Mouse (Mus musculus): ENCODE results near the gene Dap3.
"Not testable (repeated sequence)": the region's sequence is repeated elsewhere in the genome, so short reads cannot be mapped to it uniquely, and the experiment has no call there.

The Dap3 gene

DNA sequence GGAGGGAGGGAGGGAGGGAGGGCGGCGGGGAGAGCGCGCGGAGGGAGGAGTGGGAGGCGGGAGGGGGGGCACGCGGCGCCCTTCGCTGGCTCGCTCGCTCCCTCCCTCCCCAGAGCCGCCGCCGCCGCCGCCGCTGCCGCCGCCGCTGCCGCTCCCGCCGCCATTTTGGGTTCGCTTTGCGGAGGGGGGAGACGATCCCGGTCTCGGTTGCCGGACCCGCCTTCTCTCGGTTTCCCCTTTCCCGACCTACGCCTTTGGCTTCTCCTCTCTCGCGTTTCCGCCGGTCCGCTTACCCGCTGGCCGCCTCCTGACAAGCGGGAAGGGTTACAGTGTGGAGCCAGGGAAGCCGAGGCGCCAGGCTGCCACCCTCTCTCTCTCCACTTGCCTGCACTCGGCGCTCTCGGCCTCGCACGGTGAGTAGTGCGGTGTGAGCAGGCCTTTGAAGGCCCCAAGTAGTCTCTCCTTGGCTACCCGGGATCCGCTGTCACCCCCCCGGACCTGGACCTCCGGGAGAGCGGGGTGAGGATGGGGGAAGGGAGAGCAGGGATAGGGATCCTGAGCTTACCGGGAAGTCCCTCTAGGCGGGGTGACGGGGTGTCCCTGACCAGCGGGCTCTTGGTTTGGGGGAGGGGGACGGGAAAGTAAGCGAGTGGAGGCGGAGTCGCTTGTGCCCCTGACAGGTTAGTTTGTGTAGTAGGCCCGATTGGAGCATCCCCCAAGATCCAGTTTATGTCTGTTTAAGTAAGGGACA, at the start of gene Dap3, which contains the start of gene Ash1l:
TSS of gene Dap3 (minus strand) at position 606 of the 751 bp plus-strand sequence.
TSS of gene Ash1l (plus strand) at position 47 of the 751 bp plus-strand sequence.
- DNase-seq (ENCODE audit: low spot score), result peak; percentile 69

DNA sequence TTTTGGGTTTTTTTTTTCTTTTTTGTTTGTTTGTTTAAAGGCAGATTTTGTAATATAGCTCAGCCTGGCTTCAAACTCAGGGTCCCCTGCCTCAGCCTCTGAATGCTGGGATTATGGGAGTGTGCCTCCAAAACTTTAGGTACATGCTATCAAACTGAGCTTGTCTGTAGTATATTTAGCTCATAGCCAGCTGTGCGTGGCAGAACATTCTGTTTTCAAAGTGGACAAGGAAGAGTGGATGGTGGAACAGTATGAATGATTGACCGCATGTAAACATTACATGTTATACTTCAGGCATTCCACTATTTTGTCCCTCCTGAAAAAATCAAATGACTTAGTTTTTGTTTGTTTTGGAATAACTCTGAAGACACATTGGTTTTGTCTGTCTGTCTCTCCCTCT, 41.8 kb upstream of the Dap3 start:
- DNase-seq (ENCODE audit: low spot score), result no peak

DNA sequence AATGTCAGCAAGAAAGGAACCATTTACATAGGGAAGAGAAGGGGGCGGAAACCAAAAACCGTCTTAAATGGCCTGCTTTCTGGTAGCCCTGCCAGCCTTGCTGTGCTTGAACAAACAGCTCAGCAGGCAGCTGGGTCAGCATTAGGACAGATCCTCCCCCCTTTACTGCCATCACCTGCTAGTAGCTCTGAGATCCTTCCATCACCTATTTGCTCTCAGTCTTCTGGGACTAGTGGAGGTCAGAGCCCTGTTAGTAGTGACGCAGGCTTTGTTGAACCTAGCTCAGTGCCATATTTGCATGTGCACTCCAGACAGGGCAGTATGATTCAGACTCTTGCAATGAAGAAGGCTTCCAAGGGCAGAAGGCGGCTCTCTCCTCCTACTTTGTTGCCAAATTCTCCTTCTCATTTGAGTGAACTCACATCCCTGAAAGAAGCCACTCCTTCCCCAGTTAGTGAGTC, 33.0 kb upstream of the Dap3 start:
- DNase-seq (ENCODE audit: low spot score), result no peak

DNA sequence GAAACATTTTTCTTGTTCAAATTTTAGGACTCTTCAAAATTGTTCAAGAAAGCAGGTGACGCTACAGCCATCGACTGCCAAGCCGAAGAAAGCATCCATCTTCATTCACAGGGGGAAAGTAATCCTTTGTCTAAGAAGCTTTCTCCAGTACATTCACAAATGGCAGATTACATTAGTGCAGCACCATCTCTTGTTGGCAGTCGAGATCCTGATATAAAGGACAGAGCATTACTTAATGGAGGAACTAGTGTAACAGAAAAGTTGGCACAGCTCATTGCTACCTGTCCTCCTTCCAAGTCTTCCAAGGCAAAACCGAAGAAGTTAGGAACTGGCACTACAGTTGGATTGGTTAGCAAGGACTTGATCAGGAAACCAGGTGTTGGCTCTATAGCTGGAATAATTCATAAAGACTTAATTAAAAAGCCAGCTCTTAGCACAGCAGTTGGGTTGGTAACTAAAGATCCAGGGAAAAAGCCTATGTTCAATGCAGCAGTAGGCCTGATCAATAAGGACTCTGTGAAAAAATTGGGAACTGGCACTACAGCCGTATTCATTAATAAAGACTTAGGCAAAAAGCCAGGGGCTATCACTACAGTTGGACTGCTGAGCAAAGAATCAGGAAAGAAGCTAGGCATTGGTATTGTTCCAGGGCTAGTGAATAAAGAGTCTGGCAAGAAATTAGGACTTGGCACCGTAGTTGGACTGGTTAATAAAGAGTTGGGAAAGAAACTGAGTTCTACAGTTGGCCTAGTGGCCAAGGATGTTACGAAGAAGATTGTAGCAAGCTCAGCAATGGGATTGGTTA, 30.4 kb upstream of the Dap3 start:
- no peak for DNase-seq (ENCODE audit: low spot score)

DNA sequence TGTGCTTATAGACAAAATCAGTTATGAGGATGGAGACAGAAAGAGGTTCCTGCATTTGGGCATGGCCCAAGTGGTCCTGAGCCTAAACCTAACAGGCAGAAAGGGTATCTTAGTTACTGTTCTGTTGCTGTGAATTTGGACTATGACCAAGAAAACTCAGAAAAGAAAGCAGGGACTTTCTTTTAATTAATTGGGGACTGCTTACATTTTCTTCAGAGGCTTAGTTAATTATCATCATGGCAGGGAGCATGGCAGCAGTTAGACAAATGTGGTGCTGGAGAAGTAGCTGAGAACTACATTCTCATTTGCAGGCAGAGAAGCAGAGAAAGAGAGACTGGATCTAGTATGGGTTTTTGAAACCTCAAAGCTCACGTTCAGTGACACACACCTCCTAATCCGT, 24.0 kb upstream of the Dap3 start:
- DNase-seq (ENCODE audit: low spot score), result no peak

DNA sequence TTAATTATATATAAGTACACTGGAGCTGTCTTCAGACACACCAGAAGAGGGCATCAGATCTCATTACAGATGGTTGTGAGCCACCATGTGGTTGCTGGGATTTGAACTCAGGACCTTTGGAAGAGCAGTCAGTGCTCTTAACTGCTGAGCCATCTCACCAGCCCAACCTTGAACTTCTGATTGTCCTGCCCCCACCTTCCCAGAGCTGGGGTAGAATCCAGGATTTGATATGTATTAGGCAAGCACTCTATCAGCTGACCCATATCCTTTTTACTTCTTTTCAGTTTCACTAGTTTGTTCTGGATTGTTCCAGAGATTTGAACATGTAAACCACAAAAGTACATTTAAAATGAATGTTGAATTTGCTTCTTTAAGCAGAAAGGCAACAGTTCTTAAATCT, 12.2 kb upstream of the Dap3 start:
- DNase-seq (ENCODE audit: low spot score), result not testable (repeated sequence)

DNA sequence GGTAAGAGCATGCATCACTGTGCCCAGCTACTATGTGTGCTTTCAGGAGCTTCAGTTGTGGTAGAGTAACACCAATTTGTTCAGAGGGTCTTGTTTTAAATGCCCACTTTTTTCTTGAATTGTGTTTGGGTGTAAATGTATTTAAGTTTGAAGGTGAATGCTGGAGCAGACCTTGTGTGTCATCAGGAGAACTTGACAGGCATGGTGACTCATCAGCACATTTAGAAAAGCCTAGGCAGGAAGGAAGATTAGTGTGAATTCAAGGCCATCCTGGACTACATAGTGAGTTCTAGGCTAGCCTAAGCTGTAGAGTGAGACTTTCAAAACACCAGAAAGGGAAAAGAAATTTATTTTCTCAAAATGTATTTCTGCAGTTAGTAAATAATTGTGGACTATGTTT, 2.8 kb upstream of the Dap3 start:
- DNase-seq (ENCODE audit: low spot score), result no peak

DNA sequence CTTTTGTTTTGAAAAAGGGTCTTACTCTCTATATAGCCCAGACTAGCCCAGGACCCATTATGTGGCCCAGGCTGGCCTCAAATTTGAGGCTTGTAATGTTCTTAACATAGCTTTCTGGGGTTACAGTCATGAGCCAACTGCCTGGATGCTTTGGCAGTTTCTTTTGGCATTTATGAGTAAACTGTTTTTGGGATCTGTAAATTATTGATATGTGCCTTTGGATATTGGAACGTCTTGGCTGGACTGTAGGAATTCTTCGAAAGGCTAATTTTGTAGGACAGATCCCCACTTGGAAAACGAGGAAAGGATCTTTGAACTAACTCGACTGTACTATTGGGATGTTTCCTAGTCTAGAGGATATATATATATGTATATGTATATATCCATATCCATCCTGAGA, 2.3 kb upstream of the Dap3 start:
- no peak for DNase-seq (ENCODE audit: low spot score)

DNA sequence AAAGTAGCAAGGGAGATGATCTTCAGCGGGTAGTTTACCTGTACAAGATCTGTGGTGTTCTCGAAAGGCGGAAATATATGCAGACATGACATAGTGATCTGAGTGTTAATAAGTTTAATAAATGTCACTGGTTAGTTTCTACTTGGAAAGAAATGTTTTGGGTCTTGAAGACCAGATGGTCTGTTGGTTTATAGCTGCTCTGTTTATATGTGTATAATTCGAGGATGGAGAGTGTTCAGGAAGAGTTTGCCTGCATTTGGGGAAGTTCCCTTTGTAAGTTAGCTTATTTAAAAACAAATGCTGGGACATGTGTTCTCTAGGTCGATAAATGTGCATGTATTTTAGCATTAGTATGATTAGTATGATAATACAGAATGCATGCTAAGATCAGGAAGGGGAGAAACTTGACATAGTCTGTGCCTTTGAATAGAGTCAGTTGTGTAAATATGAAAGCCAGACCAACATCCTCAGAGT, 383 bp upstream of the Dap3 start:
- no peak for DNase-seq (ENCODE audit: low spot score)

DNA sequence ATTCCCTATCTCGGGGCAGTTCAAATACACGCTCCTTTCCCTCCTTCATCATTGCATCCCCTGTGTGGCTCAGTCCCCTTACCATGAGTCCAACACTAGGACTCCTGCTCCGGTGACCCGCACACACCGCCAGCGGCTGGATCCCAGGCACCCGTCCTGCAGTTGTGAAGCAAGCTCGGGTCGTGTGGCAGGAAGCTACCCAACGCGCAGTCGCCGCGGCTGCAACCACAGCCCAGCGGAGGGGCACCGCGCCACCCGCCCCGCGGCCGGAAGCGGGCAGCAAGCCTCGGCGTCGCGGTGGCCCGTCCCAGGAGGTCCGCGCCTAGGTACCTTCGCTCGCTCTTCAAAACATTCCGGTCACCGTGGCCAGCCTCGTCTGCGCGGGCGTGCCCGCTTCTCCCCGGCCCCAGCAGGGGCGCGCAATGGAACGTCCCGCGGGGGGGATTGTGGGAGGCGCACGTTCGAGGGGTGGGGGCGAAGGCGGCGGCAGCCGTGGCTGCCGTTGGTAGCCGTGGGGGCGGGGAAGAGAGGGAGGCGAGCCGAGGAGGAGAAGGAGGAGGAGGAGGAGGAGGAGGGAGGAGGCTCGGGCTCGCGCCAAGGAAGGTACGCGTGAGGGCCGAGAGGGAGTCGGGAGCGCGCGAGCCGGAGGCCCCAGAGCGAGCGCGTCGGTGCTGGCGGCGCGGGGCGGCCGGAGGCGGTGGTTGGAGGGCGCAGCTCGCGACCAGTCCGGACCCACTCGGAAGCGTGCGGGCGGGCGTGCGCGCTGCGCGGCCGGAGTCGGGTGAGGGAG, 1.0 kb downstream of the Dap3 start:
- DNase-seq (ENCODE audit: low spot score), result peak; percentile 84

DNA sequence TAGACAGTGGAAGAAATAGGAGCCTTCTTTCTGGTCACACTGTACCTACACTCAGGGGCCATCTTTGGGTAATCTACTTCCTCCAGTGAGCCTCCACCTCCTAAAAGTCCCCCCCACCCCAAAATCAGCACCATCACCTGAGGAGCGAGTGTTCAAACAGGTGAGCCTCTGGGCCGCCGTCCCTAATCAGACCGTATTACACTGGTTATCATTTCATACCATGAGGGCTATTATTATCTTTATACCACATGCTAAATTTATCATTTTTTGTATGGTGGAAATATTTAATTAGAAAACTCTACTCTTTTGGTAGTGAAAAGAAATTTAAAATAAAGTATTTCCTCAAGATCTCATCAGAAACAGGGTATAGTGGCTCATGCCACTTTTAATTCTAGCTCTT, 6.9 kb downstream of the Dap3 start:
- no peak for DNase-seq (ENCODE audit: low spot score)

DNA sequence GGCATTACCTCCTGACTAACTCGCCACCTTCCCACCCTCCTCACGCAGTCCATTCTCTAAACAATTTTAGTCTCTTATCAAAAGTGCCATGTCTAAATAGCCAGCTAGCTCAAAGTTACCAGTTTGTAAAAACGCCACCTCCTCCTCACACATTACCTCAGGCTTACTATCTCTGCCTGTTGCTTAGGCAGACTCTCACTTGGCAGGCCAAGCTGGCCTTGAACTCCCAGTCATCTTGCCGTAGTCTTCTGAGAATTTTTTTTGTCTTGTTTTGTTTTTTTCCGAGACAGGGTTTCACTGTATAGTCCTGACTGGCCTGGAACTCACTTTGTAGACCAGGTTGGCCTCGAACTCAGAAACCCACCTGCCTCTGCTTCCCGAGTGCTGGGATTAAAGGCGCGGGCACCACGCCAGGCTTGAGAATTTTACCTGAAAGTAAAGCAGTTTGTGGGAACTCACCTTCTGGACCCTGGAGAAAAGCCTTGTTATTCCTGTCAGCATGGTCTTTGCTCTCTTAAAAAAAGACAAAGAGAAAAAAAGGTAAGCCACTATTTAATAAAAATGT, 8.6 kb downstream of the Dap3 start:
- no peak for DNase-seq (ENCODE audit: low spot score)

DNA sequence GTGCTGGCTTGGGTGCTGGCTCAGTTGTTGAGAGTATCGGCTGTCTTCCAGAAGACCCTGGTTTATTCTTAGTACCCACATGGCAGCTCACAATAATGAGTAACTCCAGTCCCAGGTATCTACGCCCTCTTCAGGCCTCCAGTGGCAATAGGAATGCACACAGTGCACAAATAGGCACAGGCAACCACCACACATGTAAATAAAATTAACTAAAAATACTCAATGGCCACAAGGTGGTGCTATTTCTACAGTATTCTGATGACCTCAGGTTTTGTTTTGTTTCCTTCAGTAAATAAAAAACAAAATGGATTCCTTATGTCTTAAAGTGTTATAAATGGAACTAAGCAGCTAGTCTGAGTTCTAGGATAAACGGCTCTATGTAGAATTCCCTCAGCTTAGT, 11.2 kb downstream of the Dap3 start:
- DNase-seq (ENCODE audit: low spot score), result no peak

DNA sequence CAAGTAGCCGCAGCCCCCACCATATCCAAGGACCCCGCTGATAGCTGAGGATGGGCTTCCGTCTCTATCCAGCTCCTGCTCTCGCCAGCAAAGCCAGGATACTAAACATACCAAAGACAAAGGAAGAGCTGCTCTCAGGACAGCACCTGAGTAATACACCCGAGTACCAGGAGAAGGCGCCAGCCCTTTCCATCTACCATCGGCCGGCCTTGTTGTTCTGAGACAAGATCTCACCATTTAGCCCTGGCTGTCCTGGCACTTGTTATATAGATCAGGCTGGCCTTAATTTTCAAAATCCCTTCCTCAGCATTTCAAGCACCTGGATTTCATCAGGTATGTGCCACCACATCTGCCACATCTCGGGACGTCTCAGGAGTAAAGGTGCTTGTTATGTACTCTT, 11.9 kb downstream of the Dap3 start:
- no peak for DNase-seq (ENCODE audit: low spot score)

DNA sequence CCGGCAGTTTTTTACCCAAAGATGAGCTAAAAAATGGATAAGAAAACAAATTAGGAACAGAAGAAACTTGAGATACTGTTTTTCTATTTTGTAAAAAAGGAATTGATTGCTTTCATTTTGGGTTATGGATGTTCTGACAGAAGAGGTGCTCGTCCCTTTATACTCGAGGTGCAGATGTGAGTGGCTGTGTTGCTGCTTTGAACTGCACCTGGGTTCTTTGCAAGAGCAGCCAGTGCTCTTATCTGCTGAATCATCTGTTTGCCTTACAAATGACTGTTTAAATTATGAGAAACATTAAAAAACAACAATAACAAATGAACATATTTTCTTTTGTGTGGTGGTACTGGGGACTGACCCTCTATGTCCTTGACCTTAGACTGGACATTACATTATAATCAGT, 21.5 kb downstream of the Dap3 start:
- DNase-seq (ENCODE audit: low spot score), result no peak

DNA sequence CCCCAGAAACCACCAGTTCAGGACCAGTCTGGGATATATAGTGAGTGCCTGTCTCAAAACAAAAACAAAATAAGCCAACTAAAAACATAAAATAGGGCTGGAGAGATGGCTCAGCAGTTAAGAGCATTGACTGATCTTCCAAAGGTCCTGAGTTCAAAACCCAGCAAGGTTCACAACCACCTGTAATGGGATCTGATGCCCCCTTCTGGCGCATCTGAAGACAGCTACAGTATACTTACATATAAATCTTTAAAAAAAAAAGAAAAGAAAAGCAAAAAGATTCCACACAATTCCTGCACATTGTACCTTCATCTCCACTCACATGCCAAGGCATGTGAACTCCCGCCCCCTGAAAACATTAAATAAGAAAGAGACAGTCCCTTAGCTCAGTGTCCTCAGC, 25.3 kb downstream of the Dap3 start:
- DNase-seq (ENCODE audit: low spot score), result no peak

DNA sequence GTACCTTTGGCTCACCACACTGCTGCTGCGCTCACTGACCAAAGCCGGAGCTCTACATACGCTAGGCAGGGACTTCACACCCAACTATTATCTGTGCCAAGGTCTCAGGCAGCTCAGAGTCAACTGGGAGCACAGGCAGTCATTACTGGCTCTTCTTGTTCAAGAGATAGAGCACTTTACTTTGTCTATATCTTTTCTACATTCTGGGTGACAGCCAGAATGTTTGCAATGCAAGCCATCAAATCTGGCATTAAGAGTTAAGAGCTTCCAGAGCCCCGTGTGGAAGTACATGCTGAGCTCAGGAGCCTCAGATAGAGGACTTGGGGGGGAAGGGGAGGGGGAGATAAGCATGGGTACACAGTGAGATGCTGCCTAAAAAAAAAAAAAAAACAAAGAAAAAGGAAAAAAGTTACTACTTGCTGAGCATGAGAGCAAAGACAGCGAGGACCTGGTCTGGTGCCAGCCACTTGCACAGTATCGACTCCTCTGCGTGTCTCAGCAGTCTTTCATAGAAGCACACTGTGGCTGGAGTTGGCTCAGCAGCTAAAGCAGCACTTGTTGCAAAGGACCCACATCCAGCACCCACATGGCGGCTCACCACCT, 26.9 kb downstream of the Dap3 start:
- DNase-seq (ENCODE audit: low spot score), result no peak

DNA sequence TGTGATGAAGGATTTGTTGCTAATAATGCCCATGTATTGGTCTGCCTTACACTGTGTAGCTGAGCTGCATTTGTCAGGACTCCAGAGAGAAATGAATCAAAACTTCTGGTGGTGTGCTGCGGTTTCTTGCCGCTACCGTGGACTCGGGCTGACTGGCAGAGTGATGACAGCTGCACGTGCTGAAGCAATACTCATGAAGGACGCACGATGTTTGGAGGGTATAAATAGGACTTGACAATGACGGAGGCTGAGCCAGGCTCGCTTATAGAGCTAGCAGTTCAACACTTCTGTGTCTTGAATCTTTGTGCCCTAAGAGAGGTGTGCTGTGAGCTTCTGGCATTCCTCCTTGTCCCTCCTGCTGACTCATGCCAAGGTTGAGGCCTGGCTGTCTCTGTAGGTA, 29.6 kb downstream of the Dap3 start:
- no peak for DNase-seq (ENCODE audit: low spot score)

DNA sequence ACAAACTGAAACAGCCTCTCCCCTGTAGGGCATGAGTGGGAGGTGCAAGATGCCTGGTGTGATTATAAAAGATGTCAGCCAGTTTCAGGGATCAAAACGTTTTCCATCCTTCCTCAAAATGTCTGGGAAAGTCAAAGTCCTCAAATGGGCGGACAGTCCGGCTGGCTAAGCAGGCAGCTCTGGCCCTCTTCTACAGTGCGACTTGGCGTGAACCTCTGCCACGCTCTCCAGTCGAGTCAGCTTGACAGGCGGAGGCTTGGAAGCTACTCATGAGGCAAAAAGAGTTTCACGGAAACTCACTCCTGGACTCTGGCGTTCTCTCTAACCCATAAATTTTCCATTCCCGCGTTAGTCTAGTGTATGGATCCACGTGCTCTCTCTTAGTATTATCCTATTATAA, 32.0 kb downstream of the Dap3 start:
- no peak for DNase-seq (ENCODE audit: low spot score)

DNA sequence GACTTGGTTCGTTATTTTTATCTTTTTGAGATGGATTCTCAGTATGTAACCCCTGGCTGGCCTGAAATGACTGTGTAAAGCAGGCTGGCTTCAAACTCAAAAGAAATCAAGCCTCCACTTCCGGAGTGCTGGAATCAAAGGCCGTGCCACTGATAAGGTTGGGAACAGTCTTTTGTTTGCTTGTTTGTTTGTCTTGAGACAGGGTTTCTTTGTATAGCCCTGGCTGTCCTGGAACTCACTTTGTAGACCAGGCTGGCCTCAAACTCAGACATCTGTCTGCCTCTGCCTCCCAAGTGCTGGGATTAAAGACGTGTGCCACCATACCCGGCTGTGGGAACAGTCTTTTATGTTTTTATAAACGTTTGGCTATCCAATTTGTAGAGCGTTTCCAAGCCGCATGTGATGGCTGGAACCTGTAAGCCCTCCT, 36.6 kb downstream of the Dap3 start:
- no peak for DNase-seq (ENCODE audit: low spot score)

DNA sequence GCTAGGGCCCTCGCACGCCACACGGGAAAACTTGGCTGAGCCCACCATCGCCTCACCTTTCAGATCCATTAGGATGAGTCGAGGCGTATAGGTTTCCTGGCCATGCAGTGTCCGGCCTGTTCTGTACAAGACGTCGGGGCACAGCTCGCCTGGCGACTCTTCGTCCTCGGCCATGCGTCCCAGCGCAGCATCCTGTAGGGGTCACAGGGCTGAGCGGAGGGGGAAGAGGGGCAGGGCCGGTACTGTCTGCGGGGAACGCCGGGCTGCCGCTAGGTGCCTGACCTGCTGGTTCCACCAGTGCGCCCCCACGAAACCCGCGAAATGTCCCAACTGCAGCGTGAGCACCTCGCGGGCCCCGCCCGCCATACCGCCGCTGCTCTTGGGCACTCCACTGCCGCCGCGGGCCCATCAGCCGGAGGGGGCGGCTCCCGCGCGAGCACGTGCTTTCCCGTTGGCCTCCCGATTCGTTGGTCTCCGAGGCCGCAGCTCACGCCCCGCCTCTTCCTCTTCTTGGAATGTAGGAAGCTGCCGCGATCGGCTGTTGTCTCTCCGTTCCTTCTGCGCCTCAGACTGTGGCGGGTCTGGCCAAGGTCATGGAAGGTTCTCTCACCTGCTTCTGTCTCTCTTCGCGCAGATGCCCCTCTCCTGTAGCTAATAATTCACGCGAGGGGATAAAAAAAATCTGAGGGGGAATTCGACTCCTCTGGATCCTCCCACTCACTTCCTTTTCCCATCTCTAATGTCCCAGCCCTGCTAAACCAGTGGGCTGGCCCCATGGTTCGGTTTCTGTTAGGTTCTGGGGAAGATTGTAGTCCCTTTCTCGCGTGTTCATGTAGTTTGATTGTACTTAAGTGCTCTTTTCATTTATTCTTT, 37.2 kb downstream of the Dap3 start, which contains the start of gene Msto1:
TSS of gene Msto1 (minus strand) at position 489 of the 873 bp plus-strand sequence.
- DNase-seq (ENCODE audit: low spot score), result peak; percentile 84

Data from ovary, postnatal 14 days (tissue).